Mouse (Mus musculus) heart, postnatal 0 days (tissue): ENCODE results near the gene Kctd6.

Experiments used
- CTCF ChIP-seq: IDR thresholded peaks from 2 replicates; pipeline ENCODE4 v1.5.1; 2016; ENCODE audit warnings: antibody characterized with exemption, control low read depth, low read depth
- EP300 ChIP-seq: IDR thresholded peaks from 2 replicates; pipeline ENCODE4 v1.6.1; 2016; ENCODE audit warnings: antibody characterized with exemption, low read depth

- TF ChIP-seq CTCF: peak; percentile 56
- TF ChIP-seq EP300: no peak
These were observed 28.5 kb downstream of the Kctd6 start for GRCm38 (mm10) chr14:8242388-8242920.
